Mouse (Mus musculus) olfactory bulb, adult 2 months (tissue): Measurements from ENCODE around the gene Dnaaf5. TPM values are rescaled to one million over a fixed set of nuclear protein-coding genes. Genes with fewer than 3 reads are reported as not detected.

Experiments
- H3K27ac ChIP-seq: fragments of 200-500 bp; 2 replicates; pipeline ENCODE4 v1.5.1; 2012; ENCODE audit warnings: low read depth, low read length; ENCODE audit not compliant: insufficient read depth
- H3K4me1 ChIP-seq: fragments of 200-500 bp; 2 replicates; pipeline ENCODE4 v1.6.1; 2012; ENCODE audit warnings: low read length; ENCODE audit not compliant: control insufficient read depth, insufficient read depth
- H3K4me3 ChIP-seq: fragments of 200-500 bp; 2 replicates; pipeline ENCODE4 v1.5.1; 2012; ENCODE audit warnings: mild to moderate bottlenecking, low read depth, low read length, moderate library complexity; ENCODE audit not compliant: insufficient read depth
- CTCF ChIP-seq: fragments of 200-500 bp; IDR thresholded peaks from 2 replicates; pipeline ENCODE4 v1.5.1; 2012; ENCODE audit warnings: low read depth, mild to moderate bottlenecking, low read length, moderate library complexity; ENCODE audit not compliant: insufficient read depth
- POLR2A ChIP-seq: fragments of 200-500 bp; IDR thresholded peaks from 2 replicates; pipeline ENCODE4 v1.6.1; 2012; ENCODE audit warnings: mild to moderate bottlenecking, low read depth, low read length, moderate library complexity; ENCODE audit not compliant: insufficient read depth
- WGBS: fragments of 180-500 bp; shearing (Covaris S2); methylation state at CpG from one replicate; pipeline ENCODE4 v1.1.7; 2018; 5-methylcytosine and 5-hydroxymethylcytosine counted together
- polyA plus RNA-seq: library from polyadenylated mRNA; stranded (reverse); fragments of >200 nt; gene quantifications from 2 replicates; pipeline ENCODE4 v1.2.4, GENCODE M21; 2012; ENCODE audit warnings: low replicate concordance; ENCODE audit not compliant: missing spikeins, insufficient read depth, insufficient read length

Gene Dnaaf5
- polyA plus RNA-seq, 1 experiment = not detected

- Histone ChIP-seq H3K4me1 (peaks cover 15% of the 10 kb centered on the region), H3K27ac (no peak overlapping the region), H3K4me3 (no peak overlapping the region)
- 96% methylated on average over 2 of the region's 2 CpGs for WGBS
- no peak for TF ChIP-seq POLR2A
- no peak for TF ChIP-seq CTCF
These were observed 77.6 kb downstream of the Dnaaf5 start for GRCm38 (mm10) chr5:139227645-139228044.

GRCm38 (mm10) chr5:139228318-139228717, 78.3 kb downstream of the Dnaaf5 start:
- 85% methylated on average over 3 of the region's 3 CpGs for WGBS
- TF ChIP-seq CTCF = no peak
- TF ChIP-seq POLR2A = no peak
- Histone ChIP-seq H3K4me1 (peaks cover 15% of the 10 kb centered on the region), H3K4me3 (no peak overlapping the region), H3K27ac (no peak overlapping the region)

GRCm38 (mm10) chr5:139229716-139230115, 79.7 kb downstream of the Dnaaf5 start:
- Histone ChIP-seq H3K4me1 (peaks cover 15% of the 10 kb centered on the region), H3K4me3 (no peak overlapping the region), H3K27ac (peak overlapping the region; percentile 23; the same call in 1 of the 2 replicates)
- no peak for TF ChIP-seq POLR2A
- 78% methylated on average over 3 of the region's 3 CpGs for WGBS

GRCm38 (mm10) chr5:139232083-139232482, 82.1 kb downstream of the Dnaaf5 start:
- Histone ChIP-seq H3K27ac (no peak overlapping the region), H3K4me1 (peaks cover 12% of the 10 kb centered on the region), H3K4me3 (no peak overlapping the region)
- 82% methylated on average over 3 of the region's 3 CpGs for WGBS
- TF ChIP-seq POLR2A (no peak), CTCF (no peak)

- no peak for TF ChIP-seq CTCF
- TF ChIP-seq POLR2A = no peak
- Histone ChIP-seq H3K4me1 (peaks cover 7% of the 10 kb centered on the region), H3K27ac (no peak overlapping the region), H3K4me3 (no peak overlapping the region)
- 93% methylated on average over 4 of the region's 4 CpGs for WGBS
These were observed 84.4 kb downstream of the Dnaaf5 start for GRCm38 (mm10) chr5:139234423-139234822.

Other genes starting within 250 kb of the Dnaaf5 start
- gene Pdgfa, start 152.9 kb upstream of the Dnaaf5 start, polyA plus RNA-seq = not detected in 2 replicates
- gene Prkar1b, start 222 bp upstream of the Dnaaf5 start, polyA plus RNA-seq = not detected in 2 replicates
- gene Sun1, start 50.4 kb downstream of the Dnaaf5 start, polyA plus RNA-seq = not detected in 2 replicates
- gene Get4, start 102.1 kb downstream of the Dnaaf5 start, polyA plus RNA-seq = not detected in 2 replicates
- gene Adap1, start 175.4 kb downstream of the Dnaaf5 start, polyA plus RNA-seq = not detected in 2 replicates
- gene Cox19, start 201.2 kb downstream of the Dnaaf5 start, polyA plus RNA-seq = not detected in 2 replicates
- not detected in 2 replicates for gene Cyp2w1, start 202.4 kb downstream of the Dnaaf5 start, polyA plus RNA-seq
- not detected in 2 replicates for gene Gpr146, start 227.5 kb downstream of the Dnaaf5 start, polyA plus RNA-seq